Mouse (Mus musculus) forebrain, embryonic 13.5 days (tissue): ENCODE data around the gene Dus1l. TPM values are rescaled to one million over a fixed set of nuclear protein-coding genes. Genes with fewer than 3 reads are reported as not detected.
"Not testable (repeated sequence)": the region's sequence is repeated elsewhere in the genome, so short reads cannot be mapped to it uniquely, and the experiment has no call there.

Source experiments
- ATAC-seq: fragments of 200-750 bp; cut with Nextera tagmentation; 2 replicates; pipeline ENCODE4 v1.8.0; 2017
- H3K27ac ChIP-seq: fragments of 300-500 bp; sonication (generic); 2 replicates; pipeline ENCODE4 v1.5.1; 2015; ENCODE audit warnings: inconsistent platforms, mild to moderate bottlenecking, moderate library complexity
- H3K27me3 ChIP-seq: fragments of 300-500 bp; sonication (generic); 2 replicates; pipeline ENCODE4 v1.6.1; 2015; ENCODE audit warnings: mild to moderate bottlenecking, inconsistent platforms
- H3K36me3 ChIP-seq: fragments of 300-500 bp; sonication (generic); 2 replicates; pipeline ENCODE4 v1.6.1; 2015; ENCODE audit warnings: mild to moderate bottlenecking, inconsistent platforms; ENCODE audit not compliant: poor library complexity, severe bottlenecking
- H3K4me1 ChIP-seq: fragments of 300-500 bp; sonication (generic); 2 replicates; pipeline ENCODE4 v1.6.1; 2015; ENCODE audit warnings: inconsistent platforms
- H3K4me2 ChIP-seq: fragments of 300-500 bp; sonication (generic); 2 replicates; pipeline ENCODE4 v1.6.1; 2015; ENCODE audit warnings: inconsistent platforms, mild to moderate bottlenecking, moderate library complexity
- H3K4me3 ChIP-seq: fragments of 300-500 bp; sonication (generic); 2 replicates; pipeline ENCODE4 v1.5.1; 2015; ENCODE audit warnings: mild to moderate bottlenecking, inconsistent platforms
- H3K9ac ChIP-seq: fragments of 300-500 bp; sonication (generic); 2 replicates; pipeline ENCODE4 v1.6.1; 2015; ENCODE audit warnings: mild to moderate bottlenecking, inconsistent platforms
- H3K9me3 ChIP-seq: fragments of 300-500 bp; sonication (generic); replicated peaks from 2 replicates; pipeline ENCODE4 v1.6.1; 2016; ENCODE audit warnings: inconsistent platforms
- WGBS: fragments of 180-500 bp; shearing (Covaris S2); methylation state at CpG from one replicate; pipeline ENCODE4 v1.1.7; 2015; 5-methylcytosine and 5-hydroxymethylcytosine counted together
- polyA plus RNA-seq: library from polyadenylated mRNA; unstranded; fragments of >200 nt; fragmentation: Nextera tagmentation; extraction: Ambion mirVana; gene quantifications from 2 replicates; pipeline ENCODE4 v1.2.1, GENCODE M21; 2015

The Dus1l gene
- 58.6 and 67.7 TPM in 2 replicates for polyA plus RNA-seq

GRCm38 (mm10) chr11:120795756-120796613 is at the start of gene Dus1l:
Gene Dus1l, minus strand, starts transcription at chr11:120796403.
- Histone ChIP-seq H3K27ac (peak within 1 kb of the TSS; percentile 71), H3K27me3 (no peaks in the 10 kb centered on the region), H3K4me1 (peaks cover 16% of the 10 kb centered on the region), H3K4me2 (peak within 1 kb of the TSS; percentile 99), H3K9ac (peak within 1 kb of the TSS; percentile 83), H3K36me3 (peaks cover 38% of the 10 kb centered on the region), H3K9me3 (no peaks in the 10 kb centered on the region), H3K4me3 (peak within 1 kb of the TSS; percentile 89)
- 2% methylated on average over 59 of the region's 59 CpGs for WGBS
- peak; percentile 94 for ATAC-seq

- Histone ChIP-seq H3K27ac (no peak overlapping the region), H3K9ac (no peak overlapping the region), H3K9me3 (no peaks in the 10 kb centered on the region), H3K4me3 (no peak overlapping the region), H3K36me3 (no peaks in the 10 kb centered on the region; the same call in 1 of the 2 replicates), H3K27me3 (no peaks in the 10 kb centered on the region), H3K4me2 (no peak overlapping the region), H3K4me1 (no peaks in the 10 kb centered on the region)
- 89% methylated on average over 4 of the region's 4 CpGs for WGBS
- ATAC-seq: no peak
Measured at GRCm38 (mm10) chr11:120844329-120844728, 48.1 kb upstream of the Dus1l start.

GRCm38 (mm10) chr11:120833555-120834280 is 37.5 kb upstream of the Dus1l start:
- WGBS: 9% methylated on average over 8 of the region's 8 CpGs
- Histone ChIP-seq H3K4me1 (peaks cover 16% of the 10 kb centered on the region), H3K27ac (peak overlapping the region; percentile 86), H3K4me2 (peak overlapping the region; percentile 10; the same call in 1 of the 2 replicates), H3K9ac (no peak overlapping the region), H3K4me3 (no peak overlapping the region), H3K27me3 (no peaks in the 10 kb centered on the region), H3K36me3 (no peaks in the 10 kb centered on the region), H3K9me3 (no peaks in the 10 kb centered on the region)
- ATAC-seq: peak; percentile 74; the same call in 1 of the 2 replicates

GRCm38 (mm10) chr11:120832962-120833361 is 36.8 kb upstream of the Dus1l start:
- H3K9ac ChIP-seq: 0 out of 2 replicates have a peak overlapping the region, but pooled peaks have one; percentile 2
- not testable (repeated sequence) for H3K36me3 ChIP-seq, H3K9me3 ChIP-seq, ATAC-seq, H3K27me3 ChIP-seq, H3K4me2 ChIP-seq, H3K4me3 ChIP-seq
- peak overlapping the region; percentile 86 for H3K27ac ChIP-seq
- peaks cover 16% of the 10 kb centered on the region for H3K4me1 ChIP-seq
- WGBS: 83% methylated on average over 5 of the region's 5 CpGs

GRCm38 (mm10) chr11:120831659-120832440 is 35.6 kb upstream of the Dus1l start:
- H3K9me3 ChIP-seq: no peaks in the 10 kb centered on the region
- peak overlapping the region; percentile 40; the same call in 1 of the 2 replicates for H3K27ac ChIP-seq
- H3K4me3 ChIP-seq: no peak overlapping the region
- ATAC-seq: no peak
- WGBS: 57% methylated on average over 3 of the region's 3 CpGs
- no peaks in the 10 kb centered on the region for H3K36me3 ChIP-seq
- H3K9ac ChIP-seq: no peak overlapping the region
- no peak overlapping the region for H3K4me2 ChIP-seq
- peaks cover 16% of the 10 kb centered on the region for H3K4me1 ChIP-seq
- no peaks in the 10 kb centered on the region for H3K27me3 ChIP-seq

GRCm38 (mm10) chr11:120830686-120831085 is 34.5 kb upstream of the Dus1l start:
- H3K4me1 ChIP-seq: peaks cover 25% of the 10 kb centered on the region
- no peaks in the 10 kb centered on the region for H3K27me3 ChIP-seq
- no peak overlapping the region for H3K4me3 ChIP-seq
- ATAC-seq: no peak
- 91% methylated on average over 12 of the region's 12 CpGs for WGBS
- no peak overlapping the region for H3K4me2 ChIP-seq
- H3K36me3 ChIP-seq: no peaks in the 10 kb centered on the region
- no peaks in the 10 kb centered on the region for H3K9me3 ChIP-seq
- no peak overlapping the region for H3K9ac ChIP-seq
- no peak overlapping the region for H3K27ac ChIP-seq

- H3K4me1 ChIP-seq: peaks cover 32% of the 10 kb centered on the region
- H3K36me3 ChIP-seq: no peaks in the 10 kb centered on the region
- no peaks in the 10 kb centered on the region for H3K9me3 ChIP-seq
- H3K9ac ChIP-seq: no peak overlapping the region
- ATAC-seq: no peak
- WGBS: 88% methylated on average over 10 of the region's 10 CpGs
- no peak overlapping the region for H3K4me2 ChIP-seq
- no peaks in the 10 kb centered on the region for H3K27me3 ChIP-seq
- H3K4me3 ChIP-seq: no peak overlapping the region
- no peak overlapping the region for H3K27ac ChIP-seq
Measured at GRCm38 (mm10) chr11:120829757-120830532, 33.7 kb upstream of the Dus1l start.

- Histone ChIP-seq H3K4me3 (no peak overlapping the region), H3K9ac (no peak overlapping the region), H3K4me2 (no peak overlapping the region), H3K9me3 (no peaks in the 10 kb centered on the region), H3K4me1 (peaks cover 20% of the 10 kb centered on the region), H3K36me3 (no peaks in the 10 kb centered on the region), H3K27ac (no peak overlapping the region), H3K27me3 (no peaks in the 10 kb centered on the region)
- no peak for ATAC-seq
- 77% methylated on average over 4 of the region's 4 CpGs for WGBS
Measured at GRCm38 (mm10) chr11:120828416-120828815, 32.2 kb upstream of the Dus1l start.

GRCm38 (mm10) chr11:120826016-120826953 is 30.1 kb upstream of the Dus1l start:
- ATAC-seq: no peak
- Histone ChIP-seq H3K9ac (peak overlapping the region; percentile 96; the same call in 1 of the 2 replicates), H3K4me1 (peaks cover 39% of the 10 kb centered on the region), H3K27ac (peak overlapping the region; percentile 99), H3K4me2 (no peak overlapping the region), H3K27me3 (no peaks in the 10 kb centered on the region), H3K36me3 (peaks cover 12% of the 10 kb centered on the region), H3K9me3 (no peaks in the 10 kb centered on the region), H3K4me3 (no peak overlapping the region)
- 88% methylated on average over 8 of the region's 8 CpGs for WGBS

GRCm38 (mm10) chr11:120825289-120825863 is 29.2 kb upstream of the Dus1l start:
- peaks cover 44% of the 10 kb centered on the region for H3K4me1 ChIP-seq
- peaks cover 21% of the 10 kb centered on the region for H3K36me3 ChIP-seq
- H3K9me3 ChIP-seq: no peaks in the 10 kb centered on the region
- H3K4me3 ChIP-seq: peak overlapping the region; percentile 88
- peak overlapping the region; percentile 94 for H3K4me2 ChIP-seq
- no peaks in the 10 kb centered on the region for H3K27me3 ChIP-seq
- H3K9ac ChIP-seq: peak overlapping the region; percentile 96
- peak overlapping the region; percentile 99 for H3K27ac ChIP-seq
- no peak for ATAC-seq
- WGBS: 49% methylated on average over 4 of the region's 4 CpGs
